Mouse (Mus musculus) regulatory T cell (primary cell): ENCODE results near the gene Ptprcap.
"Not testable (repeated sequence)": the region's sequence is repeated elsewhere in the genome, so short reads cannot be mapped to it uniquely, and the experiment has no call there.

ENCODE experiments used
- in situ Hi-C: fragments of 300-600 bp; cut with MboI, MseI; formaldehyde crosslinking; loops from one replicate; pipeline ENCODE4 v1.15.1; 2025; ENCODE audit warnings: high pct_unique_total_duplicates

Gene Ptprcap

DNA sequence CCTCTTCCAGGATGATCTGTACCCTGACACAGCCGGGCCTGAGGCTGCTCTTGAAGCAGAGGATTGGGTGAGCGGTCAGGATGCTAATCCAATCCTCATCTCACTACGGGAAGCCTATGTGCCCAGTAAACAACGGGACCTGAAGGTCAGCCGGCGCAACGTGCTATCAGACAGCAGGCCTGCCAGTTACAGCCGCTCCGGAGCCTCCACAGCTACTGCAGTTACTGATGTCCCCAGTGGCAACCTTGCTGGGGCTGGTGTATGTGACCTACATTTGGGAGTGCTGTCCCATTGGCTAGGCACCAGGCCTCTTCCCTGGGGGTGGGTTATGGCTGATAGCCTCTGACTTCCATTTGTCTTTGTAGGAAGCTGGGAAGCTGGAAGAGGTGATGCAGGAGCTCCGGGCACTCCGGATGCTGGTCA, at the start of gene Ptprcap:
Gene Ptprcap, plus strand, starts transcription at position 373 of the 423 bp plus-strand sequence.
- in situ Hi-C loops = loop anchor here (5.0 kb wide), 1 partner anchor 49 kb away; the partner anchor contains the start of gene Rad9a

DNA sequence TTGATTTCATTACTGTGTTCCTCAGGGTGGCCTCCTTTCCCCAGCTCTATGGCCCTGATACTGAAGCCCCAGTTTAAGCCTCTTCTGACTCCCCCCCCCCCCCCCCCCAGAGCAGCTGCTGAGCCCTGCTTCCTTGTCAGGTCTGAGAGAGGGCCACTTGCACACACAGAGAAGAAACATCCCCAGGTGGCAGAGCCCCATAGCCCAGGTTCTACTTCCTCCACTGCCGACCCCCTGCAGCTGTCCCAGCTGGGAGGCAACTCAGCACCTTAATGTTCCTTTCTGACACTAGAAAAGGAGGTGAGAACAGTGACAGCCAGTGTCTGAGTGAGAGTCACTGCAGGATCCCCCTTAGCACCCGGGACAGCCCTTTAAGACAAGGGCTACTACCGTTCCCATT, 49.6 kb upstream of the Ptprcap start:
- in situ Hi-C loops = no loop called here

DNA sequence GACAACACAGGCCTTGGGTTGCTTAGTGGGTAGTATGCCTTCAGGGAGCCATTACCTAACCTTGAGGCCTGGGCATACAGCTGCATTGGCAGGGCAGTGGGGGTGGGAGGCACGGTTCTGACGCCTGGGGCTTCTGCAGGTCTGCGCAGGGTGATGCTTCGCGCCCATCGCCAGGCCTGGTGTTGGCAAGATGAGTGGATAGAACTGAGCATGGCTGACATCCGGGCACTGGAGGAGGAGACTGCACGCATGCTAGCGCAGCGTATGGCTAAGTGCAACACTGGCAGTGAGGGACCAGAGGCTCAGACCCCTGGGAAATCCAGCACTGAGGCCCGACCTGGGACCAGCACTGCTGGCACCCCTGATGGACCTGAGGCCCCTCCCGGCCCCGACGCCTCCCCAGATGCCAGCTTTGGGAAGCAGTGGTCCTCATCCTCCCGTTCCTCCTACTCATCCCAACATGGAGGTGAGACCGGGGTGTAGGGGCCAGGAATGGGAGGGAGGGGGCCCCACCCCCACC, 48.7 kb upstream of the Ptprcap start:
- in situ Hi-C loops = no loop called here

DNA sequence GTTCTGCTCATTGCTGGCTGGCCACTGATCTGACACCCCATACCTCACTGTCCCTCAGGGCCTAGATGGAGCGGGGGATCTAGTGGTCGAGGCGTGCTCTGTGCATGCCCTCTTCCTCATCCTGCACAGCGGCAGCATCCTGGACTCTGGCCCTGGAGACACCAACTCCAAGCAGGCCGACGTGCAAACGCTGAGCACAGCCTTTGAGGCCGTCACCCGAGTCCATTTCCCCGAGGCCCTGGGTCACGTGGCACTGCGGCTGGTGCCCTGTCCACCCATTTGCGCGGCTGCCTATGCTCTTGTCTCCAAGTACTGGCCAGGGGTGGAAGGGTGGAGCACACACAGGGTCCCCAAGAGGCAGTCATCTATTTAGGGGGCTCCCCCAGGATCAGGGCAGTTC, 46.8 kb upstream of the Ptprcap start:
- in situ Hi-C loops = no loop called here

DNA sequence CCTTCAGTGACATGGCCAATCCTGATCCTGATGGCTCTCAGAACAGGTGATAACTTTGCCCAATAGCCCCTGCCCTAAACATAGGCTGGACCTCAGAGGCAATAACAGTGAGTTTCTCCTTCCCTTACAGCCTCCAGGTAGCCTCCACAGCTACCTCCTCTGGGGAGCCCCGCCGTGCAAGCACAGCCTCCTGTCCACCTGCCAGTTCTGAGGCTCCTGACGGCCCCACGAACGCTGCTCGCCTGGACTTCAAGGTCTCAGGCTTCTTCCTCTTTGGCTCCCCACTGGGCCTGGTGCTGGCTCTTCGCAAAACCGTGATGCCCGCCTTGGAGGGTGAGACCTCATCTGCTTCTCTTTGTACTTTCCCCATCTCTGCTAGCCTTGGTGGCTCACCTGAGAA, 44.9 kb upstream of the Ptprcap start:
- in situ Hi-C loops = no loop called here

DNA sequence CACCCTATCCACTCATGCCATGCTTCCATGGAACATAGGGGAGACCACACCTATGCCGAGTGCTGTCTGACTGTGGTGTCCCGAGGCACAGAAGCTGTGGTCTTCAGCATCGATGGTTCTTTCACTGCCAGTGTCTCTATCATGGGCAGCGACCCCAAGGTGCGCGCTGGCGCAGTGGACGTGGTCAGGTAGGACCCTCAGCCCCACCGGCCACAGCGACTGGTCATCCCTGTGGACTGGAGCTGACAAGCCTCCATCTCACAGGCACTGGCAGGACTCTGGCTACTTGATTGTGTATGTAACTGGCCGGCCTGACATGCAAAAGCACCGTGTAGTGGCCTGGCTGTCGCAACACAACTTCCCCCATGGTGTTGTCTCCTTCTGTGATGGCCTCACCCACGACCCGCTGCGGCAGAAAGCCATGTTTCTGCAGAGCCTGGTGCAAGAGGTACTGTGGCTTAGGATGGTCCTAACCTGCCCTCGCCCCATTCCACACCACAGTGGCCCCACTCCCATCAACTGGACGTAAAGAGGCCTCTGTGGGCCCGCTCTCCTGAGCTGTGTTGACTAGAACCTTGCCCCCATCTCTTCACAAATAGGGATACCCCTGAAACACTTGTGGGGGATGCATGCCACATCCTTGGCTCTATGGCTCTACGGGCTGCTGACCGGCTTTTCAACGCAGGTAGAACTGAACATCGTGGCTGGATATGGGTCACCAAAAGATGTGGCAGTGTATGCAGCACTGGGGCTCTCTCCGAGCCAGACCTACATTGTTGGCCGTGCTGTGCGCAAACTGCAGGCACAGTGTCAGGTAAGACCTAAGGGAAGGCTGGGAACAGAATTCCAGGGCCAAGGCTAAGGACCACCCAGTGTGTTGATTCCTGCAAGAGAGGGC, 41.1 kb upstream of the Ptprcap start:
- in situ Hi-C loops = loop anchor here (10.0 kb wide), 3 partner anchors 62 to 992 kb away; partner anchors contain the start of genes Carns1, Cpt1a and Rab1b

DNA sequence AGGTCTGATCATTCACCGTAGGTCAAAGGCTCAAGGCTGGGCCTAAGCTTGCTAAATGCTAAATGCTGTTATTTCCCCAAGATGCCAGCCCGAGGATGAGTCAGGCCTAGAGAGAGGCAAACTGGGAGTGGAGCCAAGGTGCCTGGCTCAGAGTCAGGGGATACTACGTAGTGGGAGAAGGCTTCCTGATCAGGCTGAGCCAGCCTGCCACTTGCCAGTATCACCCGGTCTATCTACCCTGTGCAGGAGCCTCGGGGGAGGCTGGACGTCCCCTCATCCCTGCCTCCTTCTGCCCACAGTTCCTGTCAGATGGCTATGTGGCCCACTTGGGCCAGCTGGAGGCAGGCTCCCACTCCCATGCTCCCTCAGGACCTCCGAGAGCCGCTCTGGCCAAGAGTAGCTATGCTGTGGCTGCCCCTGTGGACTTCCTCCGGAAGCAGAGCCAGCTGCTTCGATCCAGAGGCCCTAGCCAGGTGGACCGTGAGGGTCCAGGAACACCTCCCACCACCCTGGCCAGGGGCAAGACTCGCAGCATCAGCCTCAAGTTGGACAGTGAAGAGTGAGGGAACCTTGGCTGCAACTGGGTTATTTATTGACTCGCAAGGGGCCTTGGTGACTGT, 40.1 kb upstream of the Ptprcap start:
- in situ Hi-C loops = loop anchor here (10.0 kb wide), 3 partner anchors 62 to 992 kb away; partner anchors contain the start of genes Carns1, Cpt1a and Rab1b

DNA sequence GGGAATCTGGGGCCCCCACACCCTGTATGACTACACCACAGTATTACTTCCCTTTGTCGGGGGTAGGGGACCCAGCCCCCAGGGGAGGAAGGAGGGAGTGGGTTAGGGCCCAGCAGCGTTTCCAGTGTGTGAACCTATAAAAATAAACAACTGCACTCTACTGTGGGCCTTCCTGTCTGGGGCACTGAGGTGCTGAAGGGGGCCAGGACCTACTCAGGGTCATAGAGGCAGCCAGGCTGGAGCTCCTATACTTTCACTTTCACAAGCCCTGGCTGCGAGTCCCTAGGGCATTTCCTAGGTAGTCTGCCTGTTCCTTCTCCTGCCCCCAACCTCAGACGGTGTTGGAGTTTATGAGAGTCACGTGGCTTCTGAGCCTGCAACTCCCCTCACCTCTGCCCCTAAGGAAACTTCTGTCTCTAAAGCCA, 39.6 kb upstream of the Ptprcap start:
- in situ Hi-C loops = loop anchor here (10.0 kb wide), 3 partner anchors 61 to 991 kb away; partner anchors contain the start of genes Carns1, Cpt1a and Rab1b

DNA sequence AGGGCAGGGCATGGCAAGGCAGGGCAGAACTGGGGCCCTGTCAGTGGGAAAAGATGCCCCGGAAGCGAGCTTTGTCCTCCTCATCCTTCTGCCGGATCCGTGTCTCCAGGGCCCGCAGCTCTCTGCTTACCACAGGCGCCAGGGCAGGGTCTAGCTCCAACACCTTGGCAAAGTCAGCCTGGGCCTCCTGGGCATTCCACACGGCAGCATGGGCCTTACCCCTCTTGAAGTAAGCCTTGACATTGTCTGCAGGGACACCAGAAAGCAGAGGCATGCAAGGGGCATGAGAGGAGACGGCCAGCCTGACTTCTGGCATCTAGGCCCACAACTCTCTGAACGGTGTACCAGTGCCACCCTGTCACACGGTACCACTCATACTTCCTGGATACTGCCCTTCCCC, 38.9 kb upstream of the Ptprcap start:
- in situ Hi-C loops = loop anchor here (10.0 kb wide), 3 partner anchors 60 to 990 kb away; partner anchors contain the start of genes Carns1, Cpt1a and Rab1b

DNA sequence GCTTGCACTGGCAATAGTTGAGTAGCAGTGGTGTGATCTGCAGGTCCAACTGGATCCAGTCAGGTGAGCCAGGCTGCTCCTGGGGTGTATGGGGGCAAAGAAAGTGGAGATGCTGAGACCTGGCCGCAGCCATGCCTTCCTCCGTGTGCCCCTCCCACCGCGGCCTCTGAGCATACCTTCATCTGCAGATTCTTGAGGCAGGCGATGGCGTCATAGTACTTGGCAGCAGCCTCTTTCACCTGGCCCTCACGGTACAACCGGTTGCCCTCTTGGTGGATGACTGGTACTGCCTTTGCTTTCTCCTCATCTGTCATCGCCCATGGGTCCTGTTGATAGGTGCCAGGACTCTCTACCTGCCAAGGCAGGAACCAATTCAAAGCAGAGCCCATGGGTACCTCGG, 38.3 kb upstream of the Ptprcap start:
- in situ Hi-C loops = loop anchor here (5.0 to 10.0 kb wide), 4 partner anchors 60 to 990 kb away; partner anchors contain the start of genes Carns1, Cpt1a, Ppp1ca and Rab1b

DNA sequence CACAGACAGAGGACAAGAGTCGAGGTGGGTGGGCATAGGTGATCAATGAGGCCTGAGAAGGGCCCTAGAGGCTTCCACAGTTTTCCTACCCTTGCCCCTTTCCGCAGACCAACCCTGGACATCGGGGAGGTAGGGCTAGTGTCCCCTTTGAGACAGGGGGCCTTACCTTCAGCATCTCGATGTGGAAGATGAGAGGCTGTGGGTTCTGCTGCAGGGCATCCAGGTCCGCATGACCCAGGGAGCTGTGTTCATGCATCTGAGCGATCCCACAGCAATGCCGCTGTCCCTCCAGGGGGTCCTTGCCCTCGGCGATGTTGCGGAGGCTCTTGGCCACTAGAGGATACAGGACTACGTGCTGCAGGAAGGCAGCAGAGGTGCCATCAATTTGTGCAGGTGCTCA, 37.6 kb upstream of the Ptprcap start:
- in situ Hi-C loops = loop anchor here (5.0 to 10.0 kb wide), 4 partner anchors 59 to 989 kb away; partner anchors contain the start of genes Carns1, Cpt1a, Ppp1ca and Rab1b

DNA sequence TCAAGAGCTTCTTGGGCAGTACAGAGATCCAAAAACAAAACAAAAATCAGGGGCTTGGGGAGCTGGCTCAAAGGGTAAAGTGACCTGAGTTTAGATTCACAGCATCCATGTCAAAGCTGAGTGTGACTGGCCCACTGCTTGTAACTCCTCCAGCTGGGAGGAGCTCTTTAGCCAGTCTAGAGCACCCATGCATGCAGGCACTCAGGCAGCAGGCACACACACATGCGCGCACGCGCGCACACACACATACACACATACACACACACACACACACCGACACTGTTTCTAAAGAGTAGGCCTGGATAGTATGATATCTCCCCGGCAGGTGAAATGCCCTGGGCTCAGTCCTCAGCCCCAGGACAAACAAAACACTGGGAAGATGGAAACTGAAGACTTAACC, 36.4 kb upstream of the Ptprcap start:
- in situ Hi-C loops = loop anchor here (5.0 to 10.0 kb wide), 4 partner anchors 58 to 988 kb away; partner anchors contain the start of genes Carns1, Cpt1a, Ppp1ca and Rab1b

DNA sequence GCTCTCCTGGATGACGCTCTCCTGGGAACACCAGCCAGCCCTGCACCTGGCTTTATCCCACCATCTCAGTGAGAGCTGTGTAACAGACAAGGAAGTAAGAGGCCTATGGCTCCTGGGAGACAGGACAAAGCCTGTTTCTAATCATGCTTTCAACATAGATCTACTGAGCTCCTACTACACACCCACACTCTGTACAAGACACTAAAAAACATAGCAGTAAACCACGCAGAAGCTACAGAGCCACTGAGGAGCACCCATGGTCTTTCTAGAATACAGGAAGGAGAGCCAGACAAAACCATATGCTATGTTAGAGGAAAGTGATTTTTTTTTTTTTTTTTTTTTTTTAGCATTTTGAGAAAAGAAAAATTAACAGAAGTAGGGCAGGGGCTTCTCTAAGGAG, 35.1 kb upstream of the Ptprcap start:
- in situ Hi-C loops = loop anchor here (5.0 to 10.0 kb wide), 4 partner anchors 56 to 986 kb away; partner anchors contain the start of genes Carns1, Cpt1a, Ppp1ca and Rab1b

DNA sequence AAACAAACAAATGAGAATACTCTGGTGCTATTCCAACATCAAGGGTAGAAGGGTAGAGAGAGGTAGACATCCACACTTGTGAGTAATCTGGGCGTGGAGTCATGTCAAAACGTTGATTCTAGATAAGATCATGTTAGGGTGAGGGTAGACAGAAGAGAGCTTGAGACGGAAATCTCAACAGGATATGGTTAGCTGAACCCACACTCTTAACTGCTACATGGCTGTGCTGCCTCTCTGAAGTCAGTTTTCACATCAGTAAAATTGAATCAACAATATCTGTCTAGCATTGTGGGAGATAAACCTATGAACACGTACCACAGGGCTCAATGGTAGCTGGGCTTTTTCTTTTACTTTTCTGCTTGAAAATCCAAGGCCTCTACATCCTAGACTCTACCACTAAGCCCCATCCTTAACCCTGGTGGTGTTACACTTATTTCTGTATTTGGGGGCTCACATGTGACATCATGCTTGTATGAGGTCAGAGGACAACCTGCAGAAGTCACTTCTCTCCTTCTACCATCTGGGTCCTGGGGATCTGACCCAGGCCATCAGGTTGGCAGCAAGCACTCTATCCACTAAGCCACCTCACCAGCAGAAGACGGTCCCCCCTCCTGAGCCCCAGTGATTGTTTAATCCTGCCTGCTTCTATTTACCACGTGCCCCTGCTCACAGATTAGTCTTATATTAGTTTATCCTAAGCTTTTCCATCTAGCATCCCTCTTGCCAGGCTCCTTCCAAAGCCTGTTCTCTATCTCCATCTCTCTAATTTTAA, 33.5 kb upstream of the Ptprcap start:
- in situ Hi-C loops = loop anchor here (5.0 to 10.0 kb wide), 4 partner anchors 55 to 985 kb away; partner anchors contain the start of genes Carns1, Cpt1a, Ppp1ca and Rab1b

DNA sequence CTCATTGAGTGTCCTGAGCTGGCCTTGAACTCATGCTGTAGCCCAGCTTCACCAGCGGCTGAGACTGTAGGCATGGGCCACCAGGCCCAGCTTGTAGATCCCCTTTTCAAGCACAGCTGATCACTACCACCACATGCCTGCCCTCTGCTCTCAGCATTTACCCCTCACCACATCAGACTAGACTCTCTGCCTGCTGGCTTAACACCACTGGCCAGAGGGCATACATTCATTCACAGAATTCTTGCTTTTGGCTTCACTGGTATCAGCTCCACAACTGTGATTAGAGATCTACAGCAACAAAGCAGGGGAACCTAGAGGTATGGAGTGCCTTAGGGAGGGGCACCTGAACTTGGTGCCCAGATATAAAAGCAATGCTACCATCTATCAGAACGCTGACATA, 32.9 kb upstream of the Ptprcap start:
- in situ Hi-C loops = no loop called here

DNA sequence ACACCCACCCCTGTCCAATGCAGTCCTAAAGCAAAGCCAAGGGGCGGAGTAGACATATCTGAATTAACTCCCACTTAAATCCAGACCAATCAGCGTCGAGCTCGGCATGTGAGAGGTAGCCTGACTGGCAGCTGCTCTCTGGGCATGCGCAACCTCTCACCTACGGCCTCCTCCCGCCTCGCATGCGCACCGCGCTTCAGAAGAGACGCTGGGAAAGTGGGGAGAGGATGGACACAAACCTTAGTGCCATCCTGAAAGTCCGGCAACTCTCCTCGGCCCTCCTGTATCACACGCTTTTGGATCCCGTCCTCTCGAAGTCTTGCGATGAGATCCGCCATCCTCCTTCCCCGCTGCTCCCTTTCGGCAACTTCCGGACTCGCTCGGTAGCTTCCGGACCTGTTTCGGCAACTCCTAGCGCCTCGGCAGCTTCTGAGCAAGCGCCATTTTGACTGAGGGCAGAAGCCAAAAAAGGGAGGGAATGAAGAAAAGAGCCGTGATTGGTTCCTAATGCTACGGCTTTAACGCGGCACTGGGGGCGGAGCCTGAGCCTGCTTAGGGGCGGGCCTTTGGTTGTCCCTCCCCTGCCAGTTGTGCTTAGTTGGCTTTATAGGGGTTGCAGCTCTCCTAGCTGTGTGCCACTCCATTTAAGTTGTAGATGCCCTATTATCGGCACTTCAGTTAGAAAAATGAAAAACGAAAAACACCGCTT, 32.2 kb upstream of the Ptprcap start:
- in situ Hi-C loops = no loop called here

DNA sequence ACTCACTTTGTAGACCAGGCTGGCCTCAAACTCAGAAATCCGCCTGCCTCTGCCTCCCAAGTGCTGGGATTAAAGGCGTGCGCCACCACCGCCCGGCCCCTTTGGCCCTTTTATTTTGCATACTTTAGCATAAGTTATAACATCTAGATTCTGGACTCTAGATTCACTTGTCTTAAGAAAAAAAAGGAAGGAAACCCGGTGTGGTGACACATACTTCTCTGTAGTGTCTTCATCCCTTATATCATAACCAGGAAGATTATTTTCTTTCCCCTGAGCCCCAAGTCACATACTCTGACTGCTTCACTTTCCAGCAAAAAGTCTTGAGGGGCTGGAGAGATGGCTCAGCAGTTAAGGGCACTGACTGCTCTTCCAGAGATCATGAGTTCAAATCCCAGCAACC, 31.5 kb upstream of the Ptprcap start:
- in situ Hi-C loops = not testable (repeated sequence)

DNA sequence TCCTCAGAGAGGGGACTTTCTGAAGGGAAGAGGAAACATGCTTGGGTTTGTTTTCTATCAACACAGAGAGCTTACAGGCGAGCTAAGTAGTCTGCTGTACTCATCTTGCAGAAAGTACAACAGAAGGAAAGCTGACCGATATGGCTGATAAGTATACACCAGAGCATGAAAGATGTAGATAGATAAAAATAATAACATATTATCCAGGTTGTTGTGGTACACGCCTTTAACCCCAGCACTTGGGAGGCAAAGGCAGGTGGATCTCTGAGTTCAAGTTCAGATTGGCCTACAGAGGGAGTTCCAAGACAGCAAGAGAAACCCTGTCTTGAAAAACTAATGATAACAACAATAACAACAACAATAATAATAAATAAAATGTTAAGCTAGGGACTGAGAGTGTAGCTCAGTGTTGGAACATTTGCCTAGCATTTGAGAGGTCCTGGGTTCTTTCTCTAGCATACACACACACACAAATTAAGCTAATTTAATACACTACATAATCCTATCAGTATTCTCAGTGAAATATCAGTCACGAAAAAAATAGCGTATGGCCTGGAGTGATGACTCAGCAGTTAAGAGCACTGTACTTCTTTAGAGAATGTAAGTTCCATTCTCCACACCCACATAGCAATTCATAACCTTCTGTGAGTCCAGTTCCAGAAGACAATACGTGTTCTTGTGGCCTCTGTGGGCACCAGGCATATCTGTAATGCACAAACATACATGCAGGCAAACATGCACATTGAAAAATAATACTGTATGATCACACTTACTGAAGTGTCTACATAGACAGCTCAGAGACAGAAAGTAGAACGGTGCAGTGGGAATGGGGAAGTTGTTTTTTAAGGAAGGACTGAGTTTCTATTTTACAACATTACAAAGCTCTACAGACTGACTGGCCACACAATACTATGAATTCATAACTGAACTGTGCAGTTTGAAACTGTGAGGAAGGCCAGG, 30.7 kb upstream of the Ptprcap start:
- in situ Hi-C loops = no loop called here

DNA sequence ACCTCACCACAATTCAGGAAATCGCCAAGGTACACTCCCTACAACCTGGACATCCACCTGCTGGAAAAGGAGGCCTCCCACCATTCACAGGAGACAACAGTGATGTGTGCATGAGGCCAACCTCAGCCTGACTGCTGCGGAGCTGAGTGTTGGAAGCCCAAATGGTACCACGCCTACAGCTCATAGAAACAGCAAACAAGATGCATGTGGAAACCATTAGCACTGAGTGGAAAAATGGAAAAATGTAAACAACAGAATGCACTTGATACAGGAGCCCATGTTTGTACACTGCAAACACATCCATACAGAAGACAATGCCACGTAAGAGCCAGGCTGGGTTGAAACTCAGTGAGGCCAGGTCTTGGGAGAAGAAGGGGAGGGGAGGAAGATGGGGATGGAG, 29.0 kb upstream of the Ptprcap start:
- in situ Hi-C loops = no loop called here
